Mouse (Mus musculus): ENCODE results near the gene Olfr785. TPM values are rescaled to one million over a fixed set of nuclear protein-coding genes. Genes with fewer than 3 reads are reported as not detected.
"Not testable (repeated sequence)": the region's sequence is repeated elsewhere in the genome, so short reads cannot be mapped to it uniquely, and the experiment has no call there.

Olfr785 gene
- polyA plus RNA-seq (2011; ENCODE audit: insufficient read length, low read depth, missing spikeins): not detected in 2 replicates

GRCm38 (mm10) chr10:129405126-129405525 is at the start of gene Olfr785:
Olfr785 (plus strand) TSS chr10:129405426.
- TF ChIP-seq CTCF (IDR thresholded peaks at IDR 0.05; ENCODE audit: borderline replicate concordance, insufficient read depth, low read length) (no peak), POLR2A (IDR thresholded peaks at IDR 0.05; ENCODE audit: low read depth, low read length) (no peak)

GRCm38 (mm10) chr10:129356496-129356895 is 48.7 kb upstream of the Olfr785 start:
- not testable (repeated sequence) for H3K4me3 ChIP-seq (ENCODE audit: insufficient read depth, low read length)

More at GRCm38 (mm10) chr10:129405126-129405525, at the start of gene Olfr785:
- Histone ChIP-seq H3K27ac (ENCODE audit: insufficient read depth, low read length) (no peak within 1 kb of the TSS), H3K4me1 (ENCODE audit: control insufficient read depth, insufficient read depth, low read length) (no peaks in the 10 kb centered on the region), H3K4me3 (ENCODE audit: insufficient read depth, low read length) (no peak within 1 kb of the TSS)

DNA sequence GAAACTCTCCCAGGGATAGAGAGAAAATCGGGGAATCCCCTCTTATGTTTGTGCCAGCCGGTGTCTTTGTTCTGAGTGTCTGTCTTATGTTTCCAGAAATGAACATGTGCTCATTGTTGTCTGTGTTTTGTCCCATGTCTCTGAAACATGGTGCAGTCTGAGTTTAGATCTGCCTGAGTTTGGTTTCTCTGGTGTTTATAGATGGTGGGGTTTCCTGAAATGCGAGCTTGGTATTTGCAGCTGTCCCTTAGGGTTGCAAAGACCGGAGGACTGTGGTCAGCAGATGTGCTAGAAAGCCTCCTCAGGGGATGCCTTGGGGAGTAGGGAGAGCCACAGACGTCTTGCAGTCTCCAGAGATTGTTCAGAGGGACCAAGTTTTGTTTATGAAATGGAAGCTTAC is 47.9 kb upstream of the Olfr785 start:
- no peak overlapping the region for H3K27ac ChIP-seq (ENCODE audit: insufficient read depth, low read length)
- H3K4me1 ChIP-seq (ENCODE audit: control insufficient read depth, insufficient read depth, low read length): no peaks in the 10 kb centered on the region
- no peak overlapping the region for H3K4me3 ChIP-seq (ENCODE audit: insufficient read depth, low read length)
- TF ChIP-seq POLR2A (IDR thresholded peaks at IDR 0.05; ENCODE audit: low read depth, low read length) (no peak), CTCF (IDR thresholded peaks at IDR 0.05; ENCODE audit: borderline replicate concordance, insufficient read depth, low read length) (no peak)

More at GRCm38 (mm10) chr10:129356496-129356895, 48.7 kb upstream of the Olfr785 start:
- not testable (repeated sequence) for H3K27ac ChIP-seq (ENCODE audit: insufficient read depth, low read length); H3K4me1 ChIP-seq (ENCODE audit: control insufficient read depth, insufficient read depth, low read length)

GRCm38 (mm10) chr10:129374051-129374450 is 31.2 kb upstream of the Olfr785 start:
- H3K27ac ChIP-seq (ENCODE audit: insufficient read depth, low read length); H3K4me3 ChIP-seq (ENCODE audit: insufficient read depth, low read length); H3K4me1 ChIP-seq (ENCODE audit: control insufficient read depth, insufficient read depth, low read length): not testable (repeated sequence)

GRCm38 (mm10) chr10:129383783-129384182 is 21.4 kb upstream of the Olfr785 start, which contains the start of gene Olfr784:
Olfr784 (plus strand) TSS chr10:129384083.
- H3K4me3 ChIP-seq (ENCODE audit: insufficient read depth, low read length): no peak within 1 kb of the TSS
- H3K27ac ChIP-seq (ENCODE audit: insufficient read depth, low read length): no peak within 1 kb of the TSS
- TF ChIP-seq CTCF (IDR thresholded peaks at IDR 0.05; ENCODE audit: borderline replicate concordance, insufficient read depth, low read length): no peak
- no peak for TF ChIP-seq POLR2A (IDR thresholded peaks at IDR 0.05; ENCODE audit: low read depth, low read length)

DNA sequence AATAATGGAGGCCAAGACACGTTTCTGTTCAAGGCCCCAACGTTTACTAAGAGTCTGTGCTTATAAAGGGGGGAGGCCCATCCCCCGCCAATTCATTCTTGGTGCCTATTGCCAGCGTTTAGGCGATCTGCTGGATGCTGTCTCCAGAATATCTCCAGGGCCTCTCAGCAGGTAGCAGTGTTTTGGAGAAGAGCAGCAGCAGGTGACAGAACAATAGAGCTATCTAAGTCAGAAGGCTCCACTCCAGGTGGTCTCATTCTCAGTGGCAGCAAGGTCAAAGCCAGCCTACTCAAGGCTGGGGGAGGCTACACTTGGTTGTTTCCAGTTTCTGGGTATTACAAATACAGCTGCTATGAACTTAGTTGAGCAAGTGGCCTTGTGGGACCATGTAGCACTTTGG is 4.3 kb upstream of the Olfr785 start:
- H3K4me1 ChIP-seq (ENCODE audit: control insufficient read depth, insufficient read depth, low read length): no peaks in the 10 kb centered on the region
- H3K27ac ChIP-seq (ENCODE audit: insufficient read depth, low read length): no peak overlapping the region
- no peak overlapping the region for H3K4me3 ChIP-seq (ENCODE audit: insufficient read depth, low read length)
- TF ChIP-seq POLR2A (IDR thresholded peaks at IDR 0.05; ENCODE audit: low read depth, low read length): no peak
- TF ChIP-seq CTCF (IDR thresholded peaks at IDR 0.05; ENCODE audit: borderline replicate concordance, insufficient read depth, low read length): no peak

More at GRCm38 (mm10) chr10:129383783-129384182, 21.4 kb upstream of the Olfr785 start, which contains the start of gene Olfr784:
- no peaks in the 10 kb centered on the region for H3K4me1 ChIP-seq (ENCODE audit: control insufficient read depth, insufficient read depth, low read length)

GRCm38 (mm10) chr10:129427006-129427405 is 21.8 kb downstream of the Olfr785 start, which contains the start of gene Olfr786:
Olfr786 (plus strand) TSS chr10:129427306.
- Histone ChIP-seq H3K4me3 (ENCODE audit: insufficient read depth, low read length) (no peak within 1 kb of the TSS), H3K4me1 (ENCODE audit: control insufficient read depth, insufficient read depth, low read length) (no peaks in the 10 kb centered on the region), H3K27ac (ENCODE audit: insufficient read depth, low read length) (no peak within 1 kb of the TSS)
- TF ChIP-seq CTCF (IDR thresholded peaks at IDR 0.05; ENCODE audit: borderline replicate concordance, insufficient read depth, low read length): no peak

Other genes with a start within 250 kb of the Olfr785 start
- not detected in 2 replicates for gene Olfr771, start 240.7 kb upstream of the Olfr785 start, polyA plus RNA-seq (2011; ENCODE audit: insufficient read length, low read depth, missing spikeins)
- not detected in 2 replicates for gene Olfr772, start 227.5 kb upstream of the Olfr785 start, polyA plus RNA-seq (2011; ENCODE audit: insufficient read length, low read depth, missing spikeins)
- not detected in 2 replicates for gene Olfr773, start 218.0 kb upstream of the Olfr785 start, polyA plus RNA-seq (2011; ENCODE audit: insufficient read length, low read depth, missing spikeins)
- not detected in 2 replicates for gene Olfr774, start 169.2 kb upstream of the Olfr785 start, polyA plus RNA-seq (2011; ENCODE audit: insufficient read length, low read depth, missing spikeins)
- gene Olfr775, start 157.0 kb upstream of the Olfr785 start, polyA plus RNA-seq (2011; ENCODE audit: insufficient read length, low read depth, missing spikeins): not detected in 2 replicates
- gene Olfr776, start 146.3 kb upstream of the Olfr785 start, polyA plus RNA-seq (2011; ENCODE audit: insufficient read length, low read depth, missing spikeins): not detected in 2 replicates
- gene Olfr777, start 133.9 kb upstream of the Olfr785 start, polyA plus RNA-seq (2011; ENCODE audit: insufficient read length, low read depth, missing spikeins): not detected in 2 replicates
- not detected in 2 replicates for gene Olfr780, start 87.3 kb upstream of the Olfr785 start, polyA plus RNA-seq (2011; ENCODE audit: insufficient read length, low read depth, missing spikeins)
- gene Olfr781, start 76.6 kb upstream of the Olfr785 start, polyA plus RNA-seq (2011; ENCODE audit: insufficient read length, low read depth, missing spikeins): not detected in 2 replicates
- gene Olfr782, start 56.6 kb upstream of the Olfr785 start, polyA plus RNA-seq (2011; ENCODE audit: insufficient read length, low read depth, missing spikeins): not detected in 2 replicates
- gene Olfr784, start 21.3 kb upstream of the Olfr785 start, polyA plus RNA-seq (2011; ENCODE audit: insufficient read length, low read depth, missing spikeins): not detected in 2 replicates
- gene Olfr786, start 21.9 kb downstream of the Olfr785 start, polyA plus RNA-seq (2011; ENCODE audit: insufficient read length, low read depth, missing spikeins): not detected in 2 replicates
- not detected in 2 replicates for gene Olfr787, start 56.4 kb downstream of the Olfr785 start, polyA plus RNA-seq (2011; ENCODE audit: insufficient read length, low read depth, missing spikeins)
- gene Olfr788, start 65.6 kb downstream of the Olfr785 start, polyA plus RNA-seq (2011; ENCODE audit: insufficient read length, low read depth, missing spikeins): not detected in 2 replicates
- gene Olfr789, start 79.3 kb downstream of the Olfr785 start, polyA plus RNA-seq (2011; ENCODE audit: insufficient read length, low read depth, missing spikeins): not detected in 2 replicates
- not detected in 2 replicates for gene Olfr790, start 93.1 kb downstream of the Olfr785 start, polyA plus RNA-seq (2011; ENCODE audit: insufficient read length, low read depth, missing spikeins)
- not detected in 2 replicates for gene Olfr791, start 116.4 kb downstream of the Olfr785 start, polyA plus RNA-seq (2011; ENCODE audit: insufficient read length, low read depth, missing spikeins)
- not detected in 2 replicates for gene Olfr792, start 133.7 kb downstream of the Olfr785 start, polyA plus RNA-seq (2011; ENCODE audit: insufficient read length, low read depth, missing spikeins)
- gene Olfr794, start 162.2 kb downstream of the Olfr785 start, polyA plus RNA-seq (2011; ENCODE audit: insufficient read length, low read depth, missing spikeins): not detected in 2 replicates
- gene Olfr796, start 207.1 kb downstream of the Olfr785 start, polyA plus RNA-seq (2011; ENCODE audit: insufficient read length, low read depth, missing spikeins): not detected in 2 replicates
- not detected in 2 replicates for gene Olfr798, start 222.5 kb downstream of the Olfr785 start, polyA plus RNA-seq (2011; ENCODE audit: insufficient read length, low read depth, missing spikeins)
- not detected in 2 replicates for gene Olfr799, start 232.1 kb downstream of the Olfr785 start, polyA plus RNA-seq (2011; ENCODE audit: insufficient read length, low read depth, missing spikeins)